ENCODE assay signal across 9 mouse cellular contexts in the genomic region with DNA sequence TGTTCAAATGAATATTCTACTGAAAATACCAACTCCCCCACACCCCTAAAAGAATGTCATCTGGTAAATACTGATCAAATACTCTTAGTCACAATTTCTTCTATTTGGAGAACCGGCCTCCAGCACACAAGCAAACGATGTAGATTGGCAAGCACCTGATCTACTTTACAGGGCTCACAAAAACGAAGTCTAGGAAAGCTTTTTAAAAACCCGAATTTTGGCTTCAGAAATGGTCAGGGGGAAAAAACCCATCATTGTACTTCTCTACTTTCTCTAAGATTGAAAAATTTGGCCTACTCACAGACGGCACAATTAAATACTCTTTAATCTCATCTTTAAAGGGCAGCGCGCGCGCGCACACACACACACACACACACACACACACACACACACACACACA. TPM values are rescaled to one million over a fixed set of nuclear protein-coding genes. Genes with fewer than 3 reads are reported as not detected.
DNase-seq lines count a peak whose midpoint lies in the region; ATAC-seq and TF ChIP-seq lines count a peak whose summit lies in the region.
"Had no signal": no experiment of that assay in that cellular context is flagged by ENCODE, and none has a peak within 500 bp of the region (broad histone marks: within the 10 kb centered on the region; RNA-seq: fewer than 3 reads in every experiment).

No protein-coding gene starts in this region.

- H3K27me3 ChIP-seq in erythroblast, embryonic 14.5 days (ENCODE audit: control insufficient read depth), result no peaks in the 10 kb centered on the region
- no peaks in the 10 kb centered on the region for H3K27me3 ChIP-seq in forebrain, embryonic 13.5 days
- no peaks in the 10 kb centered on the region for H3K27me3 ChIP-seq in liver, embryonic 14.5 days (ENCODE audit: control insufficient read depth, insufficient read depth, low read length)

- peak overlapping the region; percentile 67 for H3K4me2 ChIP-seq in forebrain, embryonic 13.5 days
- H3K4me2 ChIP-seq in liver, embryonic 14.5 days (ENCODE audit: low read depth), result peak overlapping the region; percentile 76

- H3K9me3 ChIP-seq in erythroblast, embryonic 14.5 days (ENCODE audit: control insufficient read depth, low read length), result peaks cover 3% of the 10 kb centered on the region
- H3K9me3 ChIP-seq in forebrain, embryonic 13.5 days (replicated peaks), result peaks cover 8% of the 10 kb centered on the region; the same call in 1 of the 2 replicates
- H3K9me3 ChIP-seq in liver, embryonic 14.5 days (ENCODE audit: control insufficient read depth, low read length), result no peaks in the 10 kb centered on the region

- H3K27ac ChIP-seq in forebrain, embryonic 13.5 days, result peak overlapping the region; percentile 82; the same call in 1 of the 2 replicates
- no peak overlapping the region for H3K27ac ChIP-seq in liver, embryonic 14.5 days

- no peak for ATAC-seq in erythroblast, adult 5-6 weeks (replicated peaks; ENCODE audit: low FRiP score, poor library complexity, severe bottlenecking)
- ATAC-seq in forebrain, embryonic 13.5 days, result no peak
- no peak for ATAC-seq in liver, embryonic 14.5 days (ENCODE audit: insufficient read depth)

- peaks cover 12% of the 10 kb centered on the region for H3K4me1 ChIP-seq in erythroblast, embryonic 14.5 days (ENCODE audit: control insufficient read depth)
- H3K4me1 ChIP-seq in forebrain, embryonic 13.5 days, result peaks cover 12% of the 10 kb centered on the region; the same call in 1 of the 2 replicates
- H3K4me1 ChIP-seq in liver, embryonic 14.5 days (replicated peaks; ENCODE audit: control insufficient read depth in 2 of 2, insufficient read depth in 2 of 2, low read length in 1 of 2), result peaks cover 2 to 3% of the 10 kb centered on the region in 2 experiments; a peak in 2 of 4 replicates

- no peak for TF ChIP-seq EP300 in liver, embryonic 14.5 days (IDR thresholded peaks at IDR 0.05; ENCODE audit: low read depth)

- DNase-seq in 3T3-L1 (ENCODE audit: low read depth, low spot score), result peak; percentile 27
- DNase-seq in liver, embryonic 14.5 days (ENCODE audit: low read depth in 3 of 3, low spot score in 3 of 3), result peak in 1 of 3 experiments; percentile 6
- peak; percentile 3 for DNase-seq in telencephalon, adult 2 months (ENCODE audit: low read depth, low spot score)
- DNase-seq in layer of hippocampus, adult 11-12 months (ENCODE audit: low spot score), result no peak
- no peak for DNase-seq in frontal cortex, postnatal 10 days (ENCODE audit: low spot score in 2 of 2)

- peak overlapping the region; percentile 79 for H3K9ac ChIP-seq in forebrain, embryonic 13.5 days
- peak overlapping the region; percentile 62 for H3K9ac ChIP-seq in liver, embryonic 14.5 days (replicated peaks)

- H3K4me3 ChIP-seq in erythroblast, embryonic 14.5 days (replicated peaks), result peak overlapping the region; percentile 86
- peak overlapping the region; percentile 64 for H3K4me3 ChIP-seq in forebrain, embryonic 13.5 days
- H3K4me3 ChIP-seq in liver, embryonic 14.5 days (ENCODE audit: insufficient read depth in 1 of 2, low read depth in 2 of 2, low read length in 2 of 2), result peak overlapping the region; percentile 69 to 99

- WGBS in forebrain, embryonic 13.5 days, result 4% methylated on average over 10 of the region's 10 CpGs
- WGBS in liver, embryonic 14.5 days (ENCODE audit: insufficient replicate concordance), result 4% methylated on average over 10 of the region's 10 CpGs

- no peak for TF ChIP-seq CTCF in liver, embryonic 14.5 days (IDR thresholded peaks at IDR 0.05; ENCODE audit: low read depth)

- peaks cover 2% of the 10 kb centered on the region; the same call in 1 of the 2 replicates for H3K36me3 ChIP-seq in erythroblast, embryonic 14.5 days (ENCODE audit: control insufficient read depth)
- H3K36me3 ChIP-seq in forebrain, embryonic 13.5 days (ENCODE audit: poor library complexity, severe bottlenecking), result peaks cover 12% of the 10 kb centered on the region
- H3K36me3 ChIP-seq in liver, embryonic 14.5 days (replicated peaks; ENCODE audit: control insufficient read depth, insufficient read depth, low read depth), result no peaks in the 10 kb centered on the region

RNA-seq across cellular contexts. Expression of gene Zfp763, which starts 0.8 kb away (rescaled TPM):
- polyA plus RNA-seq in erythroblast, embryonic 14.5 days (2012), result not detected in 2 replicates
- total RNA-seq in erythroblast, adult 5-6 weeks (2015; ENCODE audit: low replicate concordance), result 3.5 and 3.6 TPM in 2 replicates
- 2.6 and 4.2 TPM in 2 replicates for total RNA-seq in erythroblast, adult 5-6 weeks (2017; ENCODE audit: low replicate concordance)
- 24.6 and 27.5 TPM in 2 replicates for polyA plus RNA-seq in forebrain, embryonic 13.5 days (2015; fragmentation: Nextera tagmentation; extraction: Ambion mirVana)
- 0.61 and 1.1 TPM in 2 replicates for polyA plus RNA-seq in liver, embryonic 14.5 days (2012; rRNA removed)
- 1.8 and 2.0 TPM in 2 replicates for polyA plus RNA-seq in liver, embryonic 14.5 days (2014; fragmentation: Nextera tagmentation; extraction: Ambion mirVana)

RNA-seq across cellular contexts. Expression of gene 4921501E09Rik, which starts 35.5 kb away (rescaled TPM):
- not detected in 2 replicates for polyA plus RNA-seq in erythroblast, embryonic 14.5 days (2012)
- not detected in 2 replicates for total RNA-seq in erythroblast, adult 5-6 weeks (2015; ENCODE audit: low replicate concordance)
- total RNA-seq in erythroblast, adult 5-6 weeks (2017; ENCODE audit: low replicate concordance), result not detected in 2 replicates
- not detected in 2 replicates for polyA plus RNA-seq in forebrain, embryonic 13.5 days (2015; fragmentation: Nextera tagmentation; extraction: Ambion mirVana)
- polyA plus RNA-seq in liver, embryonic 14.5 days (2012; rRNA removed), result not detected in 2 replicates
- not detected in 2 replicates for polyA plus RNA-seq in liver, embryonic 14.5 days (2014; fragmentation: Nextera tagmentation; extraction: Ambion mirVana)
- total RNA-seq: layer of hippocampus, adult 18-20 months had no signal

RNA-seq across cellular contexts. Expression of gene Zfp952, which starts 39.4 kb away (rescaled TPM):
- 0.02 and 0.03 TPM in 2 replicates for polyA plus RNA-seq in erythroblast, embryonic 14.5 days (2012)
- total RNA-seq in erythroblast, adult 5-6 weeks (2015; ENCODE audit: low replicate concordance), result 2.5 TPM in 1 of 2 replicates, not detected in the other
- total RNA-seq in erythroblast, adult 5-6 weeks (2017; ENCODE audit: low replicate concordance), result 1.7 and 3.8 TPM in 2 replicates
- polyA plus RNA-seq in forebrain, embryonic 13.5 days (2015; fragmentation: Nextera tagmentation; extraction: Ambion mirVana), result 19.1 and 20.4 TPM in 2 replicates
- polyA plus RNA-seq in liver, embryonic 14.5 days (2012; rRNA removed), result 1.1 and 1.8 TPM in 2 replicates
- 2.2 and 2.3 TPM in 2 replicates for polyA plus RNA-seq in liver, embryonic 14.5 days (2014; fragmentation: Nextera tagmentation; extraction: Ambion mirVana)

RNA-seq across cellular contexts. Expression of gene Zfp563, which starts 56.7 kb away (rescaled TPM):
- not detected in 2 replicates for polyA plus RNA-seq in erythroblast, embryonic 14.5 days (2012)
- total RNA-seq in erythroblast, adult 5-6 weeks (2015; ENCODE audit: low replicate concordance), result 0.21 TPM in 1 of 2 replicates, not detected in the other
- 0.42 and 0.60 TPM in 2 replicates for total RNA-seq in erythroblast, adult 5-6 weeks (2017; ENCODE audit: low replicate concordance)
- polyA plus RNA-seq in forebrain, embryonic 13.5 days (2015; fragmentation: Nextera tagmentation; extraction: Ambion mirVana), result 18.1 and 18.2 TPM in 2 replicates
- polyA plus RNA-seq in liver, embryonic 14.5 days (2012; rRNA removed), result 0.56 and 0.61 TPM in 2 replicates
- polyA plus RNA-seq in liver, embryonic 14.5 days (2014; fragmentation: Nextera tagmentation; extraction: Ambion mirVana), result 1.1 and 1.2 TPM in 2 replicates

Comparison
In these comparisons a context has a peak if more than half of its experiments do, and no peak if none do; other contexts are left out.
1. DNase-seq: peak in 3T3-L1 (single experiment) and telencephalon, adult 2 months (single experiment); none in layer of hippocampus, adult 11-12 months (single experiment) and frontal cortex, postnatal 10 days (0 of 2).
2. Peak in every context shown above with its lines, with median percentiles within 50 percentile points of each other: H3K4me3 ChIP-seq.